Mouse (Mus musculus) mature B cell (primary cell): ENCODE results near the gene Rpl10l.

Experiments used
- in situ Hi-C: fragments of 300-500 bp; cut with MboI; formaldehyde crosslinking; loops from 2 replicates; pipeline ENCODE4 v1.14.3; 2019

Rpl10l gene

GRCm38 (mm10) chr12:66283991-66284622, at the start of gene Rpl10l:
TSS of gene Rpl10l (minus strand) at chr12:66284401.
- in situ Hi-C loops, result no loop called here

GRCm38 (mm10) chr12:66275890-66276289, 8.3 kb downstream of the Rpl10l start:
- in situ Hi-C loops, result no loop called here

- in situ Hi-C loops, result no loop called here
Measured at GRCm38 (mm10) chr12:66245461-66246099, 38.6 kb downstream of the Rpl10l start.

GRCm38 (mm10) chr12:66234158-66234557, 50.0 kb downstream of the Rpl10l start:
- in situ Hi-C loops, result no loop called here
